Mouse (Mus musculus) kidney, embryonic 14.5 days (tissue): ENCODE data around the gene 4930507D05Rik. TPM values are rescaled to one million over a fixed set of nuclear protein-coding genes. Genes with fewer than 3 reads are reported as not detected.
"Not testable (repeated sequence)": the region's sequence is repeated elsewhere in the genome, so short reads cannot be mapped to it uniquely, and the experiment has no call there.

Experiments used
- ATAC-seq: fragments of 200-750 bp; cut with Nextera tagmentation; 2 replicates; pipeline ENCODE4 v1.8.0; 2017; ENCODE audit warnings: moderate number of reproducible peaks, mild to moderate bottlenecking, moderate TSS enrichment, moderate library complexity; ENCODE audit not compliant: low FRiP score, low TSS enrichment
- H3K27ac ChIP-seq: fragments of 300-500 bp; sonication (generic); 2 replicates; pipeline ENCODE4 v1.5.1; 2014; ENCODE audit warnings: low read depth, mild to moderate bottlenecking, low read length, moderate library complexity, mixed read lengths
- H3K27me3 ChIP-seq: fragments of 300-500 bp; sonication (generic); 2 replicates; pipeline ENCODE4 v1.6.1; 2014; ENCODE audit warnings: mild to moderate bottlenecking, low read length; ENCODE audit not compliant: control insufficient read depth, insufficient read depth
- H3K36me3 ChIP-seq: fragments of 300-500 bp; sonication (generic); 2 replicates; pipeline ENCODE4 v1.6.1; 2014; ENCODE audit warnings: low read length, mixed read lengths; ENCODE audit not compliant: control insufficient read depth, insufficient read depth
- H3K4me1 ChIP-seq: fragments of 300-500 bp; sonication (generic); 2 replicates; pipeline ENCODE4 v1.6.1; 2014; ENCODE audit warnings: low read length, mixed read lengths; ENCODE audit not compliant: control insufficient read depth, insufficient read depth
- H3K4me2 ChIP-seq: fragments of 300-500 bp; sonication (generic); replicated peaks from 2 replicates; pipeline ENCODE4 v1.6.1; 2014; ENCODE audit warnings: low read depth, mild to moderate bottlenecking, low read length
- H3K4me3 ChIP-seq: fragments of 300-500 bp; sonication (generic); 2 replicates; pipeline ENCODE4 v1.5.1; 2014; ENCODE audit warnings: mild to moderate bottlenecking, low read length
- H3K9ac ChIP-seq: fragments of 300-500 bp; sonication (generic); 2 replicates; pipeline ENCODE4 v1.6.1; 2014; ENCODE audit warnings: low read depth, mild to moderate bottlenecking, low read length, moderate library complexity
- H3K9me3 ChIP-seq: fragments of 300-500 bp; sonication (generic); 2 replicates; pipeline ENCODE4 v1.6.1; 2016; ENCODE audit warnings: low read length; ENCODE audit not compliant: control insufficient read depth
- WGBS: fragments of 180-500 bp; shearing (Covaris S2); extraction: QIAGEN DNeasy Blood & Tissue Kit; methylation state at CpG from one replicate; pipeline ENCODE4 v1.1.7; 2014; 5-methylcytosine and 5-hydroxymethylcytosine counted together
- polyA plus RNA-seq: library from polyadenylated mRNA; unstranded; fragments of >200 nt; fragmentation: Nextera tagmentation; extraction: Ambion mirVana; gene quantifications from 2 replicates; pipeline ENCODE4 v1.2.1, GENCODE M21; 2014

Gene 4930507D05Rik
- polyA plus RNA-seq, 1 experiment from 2014 or later, result 0.83 TPM

- no peak overlapping the region for H3K4me2 ChIP-seq
- no peak for ATAC-seq
- no peak overlapping the region for H3K27ac ChIP-seq
- no peaks in the 10 kb centered on the region for H3K9me3 ChIP-seq
- no peaks in the 10 kb centered on the region for H3K36me3 ChIP-seq
- no peak overlapping the region for H3K4me3 ChIP-seq
- H3K9ac ChIP-seq, result no peak overlapping the region
- no peaks in the 10 kb centered on the region for H3K27me3 ChIP-seq
- 77% methylated on average over 5 of the region's 5 CpGs for WGBS
- H3K4me1 ChIP-seq, result no peaks in the 10 kb centered on the region
Observed at GRCm38 (mm10) chr10:62419422-62419821, 29.9 kb upstream of the 4930507D05Rik start.

GRCm38 (mm10) chr10:62420399-62420798 is 28.9 kb upstream of the 4930507D05Rik start:
- Histone ChIP-seq H3K4me3 (no peak overlapping the region), H3K27ac (no peak overlapping the region), H3K9me3 (no peaks in the 10 kb centered on the region), H3K36me3 (no peaks in the 10 kb centered on the region), H3K27me3 (no peaks in the 10 kb centered on the region), H3K9ac (no peak overlapping the region), H3K4me1 (no peaks in the 10 kb centered on the region), H3K4me2 (no peak overlapping the region)
- 66% methylated on average over 6 of the region's 6 CpGs for WGBS
- ATAC-seq, result no peak

- no peak overlapping the region for H3K27ac ChIP-seq
- no peak overlapping the region for H3K9ac ChIP-seq
- 78% methylated on average over 3 of the region's 3 CpGs for WGBS
- no peaks in the 10 kb centered on the region for H3K4me1 ChIP-seq
- H3K9me3 ChIP-seq, result no peaks in the 10 kb centered on the region
- no peaks in the 10 kb centered on the region for H3K36me3 ChIP-seq
- no peaks in the 10 kb centered on the region for H3K27me3 ChIP-seq
- H3K4me3 ChIP-seq, result no peak overlapping the region
- H3K4me2 ChIP-seq, result no peak overlapping the region
- no peak for ATAC-seq
Observed at GRCm38 (mm10) chr10:62421127-62421526, 28.2 kb upstream of the 4930507D05Rik start.

GRCm38 (mm10) chr10:62422255-62422654 is 27.0 kb upstream of the 4930507D05Rik start, which contains the start of gene Hkdc1:
Gene Hkdc1, minus strand, starts transcription at chr10:62422491.
- H3K27ac ChIP-seq, result no peak within 1 kb of the TSS
- no peak within 1 kb of the TSS for H3K4me3 ChIP-seq
- no peak within 1 kb of the TSS for H3K9ac ChIP-seq
- no peaks in the 10 kb centered on the region for H3K9me3 ChIP-seq
- peak within 1 kb of the TSS; percentile 5; the same call in 1 of the 2 replicates for H3K4me2 ChIP-seq
- no peaks in the 10 kb centered on the region for H3K27me3 ChIP-seq
- WGBS, result 45% methylated on average over 15 of the region's 15 CpGs
- ATAC-seq, result no peak
- H3K4me1 ChIP-seq, result no peaks in the 10 kb centered on the region
- H3K36me3 ChIP-seq, result no peaks in the 10 kb centered on the region

GRCm38 (mm10) chr10:62425081-62425871 is 24.0 kb upstream of the 4930507D05Rik start:
- 49% methylated on average over 9 of the region's 9 CpGs for WGBS
- Histone ChIP-seq H3K4me3 (no peak overlapping the region), H3K27ac (no peak overlapping the region), H3K4me1 (no peaks in the 10 kb centered on the region), H3K36me3 (peaks cover 26% of the 10 kb centered on the region), H3K4me2 (no peak overlapping the region), H3K9me3 (no peaks in the 10 kb centered on the region), H3K9ac (no peak overlapping the region), H3K27me3 (no peaks in the 10 kb centered on the region)
- peak; percentile 59; the same call in 1 of the 2 replicates for ATAC-seq

- Histone ChIP-seq H3K27ac (no peak overlapping the region), H3K36me3 (peaks cover 78% of the 10 kb centered on the region), H3K9ac (no peak overlapping the region), H3K4me1 (no peaks in the 10 kb centered on the region), H3K4me3 (no peak overlapping the region), H3K27me3 (no peaks in the 10 kb centered on the region), H3K4me2 (no peak overlapping the region), H3K9me3 (no peaks in the 10 kb centered on the region)
- ATAC-seq, result no peak
- 92% methylated on average over 5 of the region's 5 CpGs for WGBS
Observed at GRCm38 (mm10) chr10:62430427-62430826, 18.9 kb upstream of the 4930507D05Rik start.

- Histone ChIP-seq H3K27me3 (no peaks in the 10 kb centered on the region), H3K36me3 (peaks cover 26% of the 10 kb centered on the region), H3K9me3 (no peaks in the 10 kb centered on the region), H3K27ac (peak overlapping the region; percentile 79; the same call in 1 of the 2 replicates), H3K4me2 (peak overlapping the region; percentile 77), H3K4me3 (peak overlapping the region; percentile 99), H3K9ac (peak overlapping the region; percentile 96), H3K4me1 (peaks cover 9% of the 10 kb centered on the region)
- peak; percentile 28; the same call in 1 of the 2 replicates for ATAC-seq
- WGBS, result 44% methylated on average over 18 of the region's 18 CpGs
Observed at GRCm38 (mm10) chr10:62450280-62450640, 971 bp downstream of the 4930507D05Rik start.

- not testable (repeated sequence) for H3K27me3 ChIP-seq, H3K4me2 ChIP-seq, H3K4me1 ChIP-seq, H3K27ac ChIP-seq, H3K9me3 ChIP-seq, H3K9ac ChIP-seq, ATAC-seq, H3K4me3 ChIP-seq
- 68% methylated on average over 11 of the region's 11 CpGs for WGBS
- peaks cover 25% of the 10 kb centered on the region for H3K36me3 ChIP-seq
Observed at GRCm38 (mm10) chr10:62452001-62452400, 2.7 kb downstream of the 4930507D05Rik start.

- Histone ChIP-seq H3K36me3 (peaks cover 57% of the 10 kb centered on the region), H3K4me1 (no peaks in the 10 kb centered on the region), H3K9ac (no peak overlapping the region), H3K27ac (no peak overlapping the region), H3K27me3 (no peaks in the 10 kb centered on the region), H3K4me3 (no peak overlapping the region), H3K4me2 (no peak overlapping the region), H3K9me3 (no peaks in the 10 kb centered on the region)
- no peak for ATAC-seq
Observed at GRCm38 (mm10) chr10:62461321-62461720, 12.0 kb downstream of the 4930507D05Rik start.
